Mouse (Mus musculus): Measurements from ENCODE around the gene Pithd1.

Pithd1 gene

DNA sequence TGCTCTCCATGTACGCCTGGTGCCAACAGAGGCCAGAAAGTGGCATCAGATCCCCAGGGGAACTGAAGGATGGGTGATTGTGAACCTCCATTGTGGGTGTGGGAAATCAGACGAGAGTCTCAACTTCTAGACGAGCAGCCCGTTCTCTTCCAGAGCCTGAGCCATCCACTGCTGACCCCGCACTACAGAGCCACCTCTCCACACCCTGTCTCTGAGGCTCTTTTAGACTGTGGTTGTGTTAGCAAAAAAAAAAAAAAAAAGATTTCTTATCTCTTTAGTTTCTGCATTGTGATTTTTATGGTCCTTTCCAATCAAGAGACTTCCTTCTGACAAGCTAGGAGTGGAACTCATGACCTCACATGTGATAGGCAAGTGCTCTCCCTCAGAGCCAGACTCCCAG lies 57.7 kb downstream of the Pithd1 start:
- no peak for DNase-seq (ENCODE audit: low read depth, low spot score)

DNA sequence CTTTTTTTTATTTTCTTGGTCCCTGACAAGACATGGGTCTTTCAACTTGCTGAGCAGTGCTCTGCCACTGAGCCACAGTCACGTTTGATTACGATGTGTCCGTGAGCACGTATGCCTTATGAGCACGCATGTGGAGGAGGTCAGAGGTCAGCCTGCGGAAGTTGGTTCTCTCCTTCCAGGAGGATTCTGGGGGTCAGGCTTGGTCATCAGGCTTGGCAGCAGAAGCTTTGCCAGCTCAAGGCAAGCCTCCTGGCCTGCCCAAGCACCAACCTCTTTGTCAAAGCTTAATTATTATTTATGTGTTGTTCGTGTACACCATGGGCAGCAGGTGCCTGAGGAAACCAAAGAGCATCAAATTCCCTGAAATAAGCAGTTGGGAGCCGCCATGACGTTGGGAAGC lies 58.7 kb downstream of the Pithd1 start:
- DNase-seq (ENCODE audit: low read depth, low spot score): no peak

DNA sequence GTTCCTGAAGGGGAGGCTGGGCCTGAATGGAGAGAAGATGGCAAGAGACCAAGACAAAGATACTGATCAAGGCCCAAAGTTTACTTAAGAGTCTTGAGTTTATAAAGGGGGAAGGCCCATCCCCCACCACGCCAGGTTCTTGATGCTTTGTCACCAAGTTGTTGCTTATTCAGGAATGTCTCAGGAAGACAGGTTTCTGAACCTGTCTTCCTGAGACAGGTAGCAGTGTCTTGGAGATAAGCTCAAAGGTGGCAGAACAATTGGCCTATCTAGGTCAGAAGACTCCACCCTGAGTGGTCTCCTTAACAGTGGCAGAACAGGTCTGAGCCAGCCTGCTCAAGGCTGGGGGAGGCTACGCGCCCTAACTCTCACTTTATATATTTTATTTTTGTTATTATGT lies 60.2 kb downstream of the Pithd1 start:
- DNase-seq (ENCODE audit: low read depth, low spot score): no peak

DNA sequence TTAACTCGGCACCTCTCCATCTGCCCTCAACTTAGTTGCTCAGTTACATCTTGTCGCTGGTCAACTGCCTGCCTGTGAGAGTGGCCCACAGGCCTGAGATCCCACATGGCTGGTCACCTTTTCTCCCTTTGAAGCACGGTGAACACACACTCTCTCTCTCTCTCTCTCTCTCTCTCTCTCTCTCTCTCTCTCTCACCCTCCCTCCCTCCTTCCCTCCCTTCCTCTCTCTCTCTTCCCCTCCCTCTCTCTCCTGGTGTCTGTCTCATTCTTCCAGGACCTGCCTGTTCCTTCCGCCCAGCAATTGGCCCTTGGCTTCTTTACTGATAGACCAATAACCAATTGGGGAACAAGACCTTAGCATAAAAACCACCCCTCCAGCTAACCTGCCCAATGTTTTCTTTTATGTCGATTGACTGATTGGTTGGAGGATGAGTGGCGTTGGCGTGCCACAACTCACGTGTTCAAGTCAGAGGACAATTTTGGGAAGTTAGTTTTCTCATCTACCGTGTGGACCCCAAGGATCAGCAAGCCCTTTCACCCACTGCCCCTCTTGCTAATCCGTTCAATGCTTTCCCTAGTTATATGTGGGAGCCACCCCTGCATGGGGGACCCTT lies 60.8 kb downstream of the Pithd1 start:
- no peak for DNase-seq (ENCODE audit: low read depth, low spot score)
